Mouse (Mus musculus) right cerebral cortex, postnatal 4 days (tissue): ENCODE data around the gene Tdrd3.

Source experiments
- DNase-seq: peaks from one replicate; pipeline ENCODE4 v3.0.0-alpha.2; 2022

The Tdrd3 gene

DNA sequence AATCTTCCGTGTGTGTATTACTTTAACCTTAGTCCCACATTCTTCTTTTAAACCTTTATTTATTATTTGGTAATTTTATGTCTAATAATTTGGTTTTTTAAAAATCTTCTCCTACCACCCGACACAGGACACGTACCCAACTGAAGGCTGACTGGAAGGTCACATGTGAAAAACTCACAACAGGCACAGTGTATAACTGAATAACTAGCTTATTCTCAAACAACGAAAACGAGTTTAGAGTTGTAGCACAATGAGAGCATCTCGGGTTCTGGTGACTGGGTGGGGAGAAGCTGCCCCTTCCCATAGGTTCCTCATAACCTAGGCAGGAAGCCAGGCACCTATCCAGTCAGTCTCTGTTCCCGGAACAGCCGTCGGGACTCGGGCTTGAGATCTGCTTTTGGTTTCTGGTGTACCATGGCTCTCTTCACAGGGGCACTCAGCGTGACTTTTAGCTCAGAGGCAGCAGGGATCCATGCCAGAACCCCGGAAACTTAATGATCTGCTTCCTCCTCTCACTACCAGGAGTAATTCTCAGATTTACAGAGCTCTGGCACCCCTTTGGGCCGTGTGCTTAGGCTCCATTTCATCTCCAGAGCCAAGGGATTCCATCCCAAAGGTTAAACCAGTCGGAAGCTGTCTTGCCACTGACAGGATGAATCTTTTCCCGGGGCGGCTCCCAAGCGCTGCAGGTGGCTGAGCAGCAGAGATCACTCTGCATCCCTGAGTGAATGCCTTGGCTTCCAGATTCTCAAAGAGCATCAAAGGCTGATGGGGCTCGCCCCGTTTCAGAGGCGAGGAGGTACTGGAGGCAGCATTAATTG lies 151.4 kb downstream of the Tdrd3 start:
- DNase-seq: peak; percentile 25

DNA sequence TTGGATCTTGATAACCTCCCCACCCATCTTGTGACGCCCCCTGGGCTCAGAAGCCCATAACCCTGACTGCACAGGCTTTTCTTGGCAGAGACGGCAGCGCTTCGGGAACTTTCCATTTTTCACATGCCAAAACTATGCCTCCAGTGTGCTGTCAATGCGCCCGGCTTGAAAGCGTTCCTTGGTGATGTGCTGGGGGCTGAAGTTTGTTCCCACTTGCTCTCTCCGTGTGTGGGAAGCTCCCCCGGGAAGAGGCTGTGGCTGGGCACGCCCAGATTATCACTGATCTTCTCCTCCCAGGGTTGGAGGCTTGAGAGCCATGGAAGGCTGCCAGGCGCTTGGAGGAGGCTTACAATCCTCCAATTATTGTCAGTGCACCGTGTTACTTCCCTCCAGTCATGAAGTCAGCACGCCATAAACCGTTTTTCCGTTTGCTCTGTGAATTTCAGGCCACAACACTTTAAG lies 152.0 kb downstream of the Tdrd3 start:
- DNase-seq: peak; percentile 64

GRCm38 (mm10) chr14:87569471-87569870 lies 153.0 kb downstream of the Tdrd3 start:
- DNase-seq: no peak

GRCm38 (mm10) chr14:87572453-87572852 lies 156.0 kb downstream of the Tdrd3 start:
- DNase-seq: no peak

DNA sequence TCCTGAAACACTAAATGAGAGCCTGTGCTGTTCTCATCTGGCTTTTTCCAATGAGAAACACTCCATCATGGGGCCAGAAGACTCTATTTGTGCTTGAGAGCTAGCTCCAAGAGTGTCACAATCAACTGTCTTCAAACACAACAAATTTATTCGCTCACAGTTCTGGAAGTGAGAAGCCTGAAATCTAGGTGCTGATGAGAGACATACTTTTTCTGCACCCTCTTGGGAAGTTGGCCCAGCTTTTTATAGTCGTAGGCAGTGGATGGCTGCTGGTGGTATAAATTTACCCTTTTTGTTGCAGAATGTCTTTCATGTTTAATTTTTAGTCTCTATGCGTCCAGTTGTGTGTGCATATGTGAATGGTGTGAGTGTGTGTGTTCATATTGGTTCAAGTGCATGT lies 166.2 kb downstream of the Tdrd3 start:
- DNase-seq: no peak
